Mouse (Mus musculus): ENCODE data around the gene Gm5447. TPM values are rescaled to one million over a fixed set of nuclear protein-coding genes. Genes with fewer than 3 reads are reported as not detected.
A peak's percentile ranks its signal among the peaks of the same experiment; 100 is the strongest.

Gene Gm5447
- total RNA-seq, 2 experiments from 2014 or later = not detected

- ATAC-seq (replicated peaks; ENCODE audit: poor library complexity, severe bottlenecking) = peak; percentile 17
These were observed 11.8 kb downstream of the Gm5447 start for GRCm38 (mm10) chr13:30985598-30986466.

- ATAC-seq (replicated peaks; ENCODE audit: poor library complexity, severe bottlenecking) = peak; percentile 63
These were observed 13.0 kb downstream of the Gm5447 start for GRCm38 (mm10) chr13:30986934-30987455.

GRCm38 (mm10) chr13:30987686-30988085 is 13.7 kb downstream of the Gm5447 start:
- ATAC-seq (replicated peaks; ENCODE audit: poor library complexity, severe bottlenecking) = peak; percentile 80

- no peak for ATAC-seq (replicated peaks; ENCODE audit: poor library complexity, severe bottlenecking)
These were observed 15.7 kb downstream of the Gm5447 start for GRCm38 (mm10) chr13:30989710-30990109.

- ATAC-seq (replicated peaks; ENCODE audit: poor library complexity, severe bottlenecking) = no peak
These were observed 16.2 kb downstream of the Gm5447 start for GRCm38 (mm10) chr13:30990233-30990632.

GRCm38 (mm10) chr13:30993819-30994218 is 19.8 kb downstream of the Gm5447 start:
- peak; percentile 47 for ATAC-seq (replicated peaks; ENCODE audit: poor library complexity, severe bottlenecking)

GRCm38 (mm10) chr13:30994249-30994858 is 20.4 kb downstream of the Gm5447 start:
- ATAC-seq (replicated peaks; ENCODE audit: poor library complexity, severe bottlenecking) = peak; percentile 80

- ATAC-seq (replicated peaks; ENCODE audit: poor library complexity, severe bottlenecking) = no peak
These were observed 23.7 kb downstream of the Gm5447 start for GRCm38 (mm10) chr13:30997526-30998253.

- ATAC-seq (replicated peaks; ENCODE audit: poor library complexity, severe bottlenecking) = no peak
These were observed 25.8 kb downstream of the Gm5447 start for GRCm38 (mm10) chr13:30999799-31000198.

GRCm38 (mm10) chr13:31004458-31004857 is 30.5 kb downstream of the Gm5447 start:
- ATAC-seq (replicated peaks; ENCODE audit: poor library complexity, severe bottlenecking) = peak; percentile 63

GRCm38 (mm10) chr13:31004995-31005394 is 31.0 kb downstream of the Gm5447 start:
- peak; percentile 99 for ATAC-seq (replicated peaks; ENCODE audit: poor library complexity, severe bottlenecking)

- ATAC-seq (replicated peaks; ENCODE audit: poor library complexity, severe bottlenecking) = peak; percentile 97
These were observed 43.5 kb downstream of the Gm5447 start for GRCm38 (mm10) chr13:31017545-31017944.

- no peak for ATAC-seq (replicated peaks; ENCODE audit: poor library complexity, severe bottlenecking)
These were observed 47.5 kb downstream of the Gm5447 start for GRCm38 (mm10) chr13:31021514-31021913.

GRCm38 (mm10) chr13:31021927-31022326 is 47.9 kb downstream of the Gm5447 start:
- no peak for ATAC-seq (replicated peaks; ENCODE audit: poor library complexity, severe bottlenecking)

- ATAC-seq (replicated peaks; ENCODE audit: poor library complexity, severe bottlenecking) = no peak
These were observed 49.7 kb downstream of the Gm5447 start for GRCm38 (mm10) chr13:31023664-31024063.

Other genes with a start within 250 kb of the Gm5447 start
- not detected in 2 replicates for gene Irf4, start 225.0 kb upstream of the Gm5447 start, total RNA-seq (2014; fragmentation: Nextera tagmentation)
- gene Irf4, start 225.0 kb upstream of the Gm5447 start, total RNA-seq (2017) = 0.26 and 0.36 TPM in 2 replicates
- 1.7 TPM in 1 of 2 replicates, not detected in the other for gene Hus1b, start 26.4 kb upstream of the Gm5447 start, total RNA-seq (2014; fragmentation: Nextera tagmentation)
- gene Hus1b, start 26.4 kb upstream of the Gm5447 start, total RNA-seq (2017) = 1.6 TPM in 1 of 2 replicates, not detected in the other
- gene Exoc2, start 111 bp upstream of the Gm5447 start, total RNA-seq (2014; fragmentation: Nextera tagmentation) = 39.9 and 44.1 TPM in 2 replicates
- 35.2 and 45.1 TPM in 2 replicates for gene Exoc2, start 111 bp upstream of the Gm5447 start, total RNA-seq (2017)

Data from granulocyte monocyte progenitor cell, adult 5-6 weeks (primary cell).